7 mouse cellular contexts compared by ENCODE assay signal in genomic region chr13:17803331-17804057, GRCm38 (mm10). TPM values are rescaled to one million over a fixed set of nuclear protein-coding genes. Genes with fewer than 3 reads are reported as not detected.
A peak's percentile ranks its signal among the peaks of the same experiment; 100 is the strongest.
DNase-seq lines count a peak whose midpoint lies in the region; ATAC-seq lines count a peak whose summit lies in the region.

No protein-coding gene starts in this region.

- ATAC-seq in granulocyte monocyte progenitor cell, adult 5-6 weeks (replicated peaks; ENCODE audit: poor library complexity, severe bottlenecking), result peak; percentile 47
- ATAC-seq in midbrain, embryonic 12.5 days (ENCODE audit: low FRiP score, low read depth), result peak; percentile 41

- peak; percentile 68 for DNase-seq in adrenal gland, adult 8-10 months
- DNase-seq in embryo, embryonic 9.5 days (ENCODE audit: extremely low spot score), result peak; percentile 69
- DNase-seq in kidney, adult 11 months, result peak; percentile 71
- peak; percentile 83 for DNase-seq in limb, embryonic 10.5 days (ENCODE audit: low spot score)
- peak; percentile 65 for DNase-seq in skeletal muscle tissue, adult 2 months (ENCODE audit: low read depth, low spot score)

- H3K36me3 ChIP-seq in limb, embryonic 10.5 days, result peaks cover 14% of the 10 kb centered on the region
- no peaks in the 10 kb centered on the region for H3K36me3 ChIP-seq in midbrain, embryonic 12.5 days

- peaks cover 12% of the 10 kb centered on the region for H3K4me1 ChIP-seq in limb, embryonic 10.5 days
- peaks cover 13% of the 10 kb centered on the region for H3K4me1 ChIP-seq in midbrain, embryonic 12.5 days

- WGBS in limb, embryonic 10.5 days, result under 1% methylated on average over 85 of the region's 85 CpGs
- under 1% methylated on average over 72 of the region's 85 CpGs for WGBS in midbrain, embryonic 12.5 days

- peak overlapping the region; percentile 94 for H3K27ac ChIP-seq in limb, embryonic 10.5 days
- H3K27ac ChIP-seq in midbrain, embryonic 12.5 days (replicated peaks), result peak overlapping the region; percentile 97

- H3K9ac ChIP-seq in midbrain, embryonic 12.5 days (replicated peaks), result peak overlapping the region; percentile 99

- no peaks in the 10 kb centered on the region for H3K27me3 ChIP-seq in limb, embryonic 10.5 days (ENCODE audit: low read depth, poor library complexity, severe bottlenecking)
- H3K27me3 ChIP-seq in midbrain, embryonic 12.5 days, result no peaks in the 10 kb centered on the region

- no peaks in the 10 kb centered on the region for H3K9me3 ChIP-seq in limb, embryonic 10.5 days (replicated peaks)
- H3K9me3 ChIP-seq in midbrain, embryonic 12.5 days, result no peaks in the 10 kb centered on the region

- peak overlapping the region; percentile 99 for H3K4me3 ChIP-seq in limb, embryonic 10.5 days
- H3K4me3 ChIP-seq in midbrain, embryonic 12.5 days, result peak overlapping the region; percentile 100

- peak overlapping the region; percentile 89 for H3K4me2 ChIP-seq in midbrain, embryonic 12.5 days (replicated peaks)

RNA-seq across cellular contexts. Expression of gene Cdk13, which starts 1.4 kb away (rescaled TPM):
- total RNA-seq in adrenal gland, adult 8-10 months (2022), result 10 to 100 TPM; 50.4 to 69.5 (median 60.4) TPM
- total RNA-seq in granulocyte monocyte progenitor cell, adult 5-6 weeks (2014; fragmentation: Nextera tagmentation), result 52.0 and 63.4 TPM in 2 replicates
- total RNA-seq in granulocyte monocyte progenitor cell, adult 5-6 weeks (2017), result 72.6 and 78.6 TPM in 2 replicates
- 14.4 and 15.5 TPM in 2 replicates for polyA plus RNA-seq in limb, embryonic 10.5 days (2016; fragmentation: Nextera tagmentation; extraction: Ambion mirVana)
- polyA plus RNA-seq in midbrain, embryonic 12.5 days (2016; fragmentation: Nextera tagmentation; extraction: Ambion mirVana), result 20.1 and 23.7 TPM in 2 replicates

Comparison
In these comparisons a context has a peak if more than half of its experiments do, and no peak if none do; other contexts are left out.
1. Peak in every context shown above with its lines: DNase-seq, ATAC-seq, H3K4me3 ChIP-seq and H3K27ac ChIP-seq.